Mouse (Mus musculus): ENCODE data around the gene Zdhhc13. TPM values are rescaled to one million over a fixed set of nuclear protein-coding genes. Genes with fewer than 3 reads are reported as not detected.
A peak's percentile ranks its signal among the peaks of the same experiment; 100 is the strongest.

Gene Zdhhc13
- polyA plus RNA-seq, 1 experiment from 2014 or later, result 37.9 TPM

DNA sequence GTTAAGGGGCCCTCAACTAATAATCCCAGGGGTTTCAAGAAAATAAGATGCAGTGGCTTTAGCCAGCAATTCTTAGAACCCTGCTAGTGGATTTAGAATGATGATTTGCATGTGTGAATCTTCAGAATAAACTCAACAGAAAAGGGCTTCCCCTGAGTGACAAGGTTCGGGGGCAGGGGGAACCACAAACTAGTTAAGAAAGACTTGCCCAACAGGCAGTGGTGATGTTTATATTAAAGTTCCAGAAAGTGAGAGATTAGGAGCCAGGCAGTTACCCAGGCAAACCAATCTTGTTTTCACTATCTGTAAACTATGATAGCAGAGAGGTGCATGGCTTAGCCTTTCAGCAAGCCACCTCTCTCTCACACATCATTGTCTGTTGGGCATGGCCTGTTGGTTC, 43.9 kb downstream of the Zdhhc13 start:
- Histone ChIP-seq H3K4me1 (replicated peaks) (peaks cover 16% of the 10 kb centered on the region), H3K4me2 (no peak overlapping the region), H3K27ac (replicated peaks) (no peak overlapping the region), H3K27me3 (peaks cover 48% of the 10 kb centered on the region), H3K9me3 (no peaks in the 10 kb centered on the region), H3K4me3 (no peak overlapping the region), H3K36me3 (peaks cover 6% of the 10 kb centered on the region), H3K9ac (no peak overlapping the region)
- no peak for ATAC-seq (ENCODE audit: low FRiP score, low read depth)
- WGBS, result 87% methylated on average over 1 of the region's 1 CpGs

DNA sequence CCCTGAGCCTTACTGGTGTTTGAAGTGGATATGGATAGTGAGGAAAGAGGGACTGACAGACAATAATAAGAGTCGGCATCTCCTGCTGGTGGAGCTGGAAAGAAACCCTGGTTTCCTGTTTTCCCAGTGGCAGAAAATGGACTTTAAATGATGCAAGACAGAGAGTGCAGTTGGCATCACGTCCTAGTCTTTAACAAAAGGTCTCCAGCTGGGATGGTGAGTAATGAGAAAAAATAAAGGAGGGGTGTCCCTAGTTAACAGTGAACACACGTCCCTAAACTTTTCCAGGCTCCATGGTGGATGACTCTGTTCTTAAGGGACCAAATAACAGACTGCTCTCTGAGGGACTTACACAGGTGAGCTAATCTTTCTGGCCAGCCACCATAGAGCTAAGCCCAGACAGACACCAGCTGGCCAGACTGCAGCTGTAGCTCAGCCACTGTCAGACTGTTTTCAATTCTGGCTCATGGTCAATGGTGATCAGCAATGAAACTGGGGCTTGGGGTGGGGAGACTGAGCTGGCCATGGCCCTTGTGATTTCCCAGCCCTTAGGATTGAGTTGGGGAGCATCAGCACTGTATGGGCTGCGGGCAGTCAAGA, 45.7 kb downstream of the Zdhhc13 start:
- Histone ChIP-seq H3K4me1 (replicated peaks) (peaks cover 16% of the 10 kb centered on the region), H3K9me3 (no peaks in the 10 kb centered on the region), H3K4me3 (no peak overlapping the region), H3K9ac (no peak overlapping the region), H3K36me3 (no peaks in the 10 kb centered on the region), H3K27ac (replicated peaks) (peak overlapping the region; percentile 40; the same call in 1 of the 2 replicates), H3K4me2 (no peak overlapping the region), H3K27me3 (peaks cover 64% of the 10 kb centered on the region)
- 30% methylated on average over 4 of the region's 4 CpGs for WGBS
- ATAC-seq (ENCODE audit: low FRiP score, low read depth), result peak; percentile 47; the same call in 1 of the 2 replicates

DNA sequence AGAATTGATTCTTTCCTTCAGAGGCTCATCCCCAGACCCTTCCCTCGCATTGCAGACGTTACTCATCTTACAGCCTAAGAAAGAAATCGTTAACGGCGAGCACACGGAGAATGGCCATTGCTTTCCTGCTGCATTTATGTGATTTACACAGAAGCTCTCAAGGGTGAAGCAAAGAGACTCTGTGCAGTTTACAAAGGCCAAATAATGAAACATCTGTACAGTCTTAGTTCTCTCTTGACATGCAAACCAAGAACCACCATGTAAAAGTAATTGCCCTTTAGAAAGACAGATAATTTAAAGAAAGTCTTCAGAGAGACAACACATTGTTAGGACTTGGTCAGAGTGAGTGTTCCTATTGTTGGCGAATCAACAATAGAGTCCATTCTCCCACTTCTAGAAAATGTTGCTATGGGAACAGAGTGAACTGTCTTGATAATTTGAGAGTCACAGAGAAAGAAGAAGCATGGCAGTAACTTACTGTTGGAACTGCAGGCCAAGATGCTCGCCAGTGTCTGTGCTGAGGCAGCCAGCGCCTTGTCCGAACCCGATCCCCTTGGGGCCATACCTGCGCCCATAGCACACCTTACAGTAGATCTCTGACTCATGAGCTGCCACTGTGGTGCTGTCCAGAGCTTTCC, 46.3 kb downstream of the Zdhhc13 start:
- Histone ChIP-seq H3K27me3 (peaks cover 71% of the 10 kb centered on the region), H3K9me3 (no peaks in the 10 kb centered on the region), H3K4me3 (no peak overlapping the region), H3K4me2 (no peak overlapping the region), H3K4me1 (replicated peaks) (peaks cover 16% of the 10 kb centered on the region), H3K27ac (replicated peaks) (peak overlapping the region; percentile 42; the same call in 1 of the 2 replicates), H3K9ac (no peak overlapping the region), H3K36me3 (no peaks in the 10 kb centered on the region)
- 20% methylated on average over 12 of the region's 12 CpGs for WGBS
- ATAC-seq (ENCODE audit: low FRiP score, low read depth), result peak; percentile 69

DNA sequence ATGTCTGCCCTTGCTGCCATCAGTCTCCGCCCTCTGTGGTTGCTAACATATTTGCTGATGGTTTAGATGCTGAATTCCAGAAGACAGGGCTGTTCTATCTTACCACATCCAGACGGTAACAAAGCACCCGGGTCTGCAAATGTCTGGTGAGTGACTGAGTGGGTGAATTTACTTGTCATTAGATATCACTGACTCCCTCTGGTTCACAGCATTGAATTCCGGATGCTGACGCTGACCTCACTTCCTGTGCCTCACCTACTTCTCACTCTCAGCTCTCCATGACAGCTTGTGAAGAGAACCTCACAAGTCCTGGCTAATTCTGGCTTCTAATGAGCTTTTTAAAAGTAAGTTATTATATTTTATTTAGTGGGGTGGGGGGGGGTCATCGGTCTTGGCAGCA, 48.1 kb downstream of the Zdhhc13 start:
- H3K27me3 ChIP-seq, result peaks cover 64% of the 10 kb centered on the region
- H3K4me2 ChIP-seq, result no peak overlapping the region
- peaks cover 16% of the 10 kb centered on the region for H3K4me1 ChIP-seq (replicated peaks)
- WGBS, result 80% methylated on average over 6 of the region's 6 CpGs
- no peaks in the 10 kb centered on the region for H3K9me3 ChIP-seq
- no peaks in the 10 kb centered on the region for H3K36me3 ChIP-seq
- no peak overlapping the region for H3K27ac ChIP-seq (replicated peaks)
- H3K4me3 ChIP-seq, result no peak overlapping the region
- H3K9ac ChIP-seq, result no peak overlapping the region
- ATAC-seq (ENCODE audit: low FRiP score, low read depth), result no peak

DNA sequence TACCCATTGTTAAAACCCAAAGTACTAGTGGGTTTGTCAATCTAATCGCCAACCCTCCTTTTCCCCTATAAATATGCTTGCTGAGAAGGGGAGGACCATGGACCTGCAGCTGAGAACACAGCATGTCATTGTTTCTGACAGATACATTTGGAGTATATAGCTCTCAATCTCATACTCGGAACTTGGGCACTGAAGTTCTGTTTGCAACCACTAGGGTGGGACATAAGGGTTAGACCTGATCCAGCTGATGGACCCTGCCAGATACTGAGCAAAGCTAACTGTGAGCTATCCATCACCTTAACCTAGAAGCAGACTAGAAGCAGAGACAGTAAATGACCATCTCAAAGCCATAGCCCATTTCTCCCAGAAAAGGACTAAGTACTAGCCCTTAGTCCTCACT, 49.6 kb downstream of the Zdhhc13 start:
- no peak overlapping the region for H3K4me3 ChIP-seq
- no peaks in the 10 kb centered on the region for H3K9me3 ChIP-seq
- H3K36me3 ChIP-seq, result no peaks in the 10 kb centered on the region
- H3K4me1 ChIP-seq (replicated peaks), result peaks cover 16% of the 10 kb centered on the region
- H3K27me3 ChIP-seq, result peaks cover 63% of the 10 kb centered on the region
- no peak overlapping the region for H3K27ac ChIP-seq (replicated peaks)
- no peak overlapping the region for H3K9ac ChIP-seq
- 65% methylated on average over 2 of the region's 2 CpGs for WGBS
- no peak for ATAC-seq (ENCODE audit: low FRiP score, low read depth)
- no peak overlapping the region for H3K4me2 ChIP-seq

DNA sequence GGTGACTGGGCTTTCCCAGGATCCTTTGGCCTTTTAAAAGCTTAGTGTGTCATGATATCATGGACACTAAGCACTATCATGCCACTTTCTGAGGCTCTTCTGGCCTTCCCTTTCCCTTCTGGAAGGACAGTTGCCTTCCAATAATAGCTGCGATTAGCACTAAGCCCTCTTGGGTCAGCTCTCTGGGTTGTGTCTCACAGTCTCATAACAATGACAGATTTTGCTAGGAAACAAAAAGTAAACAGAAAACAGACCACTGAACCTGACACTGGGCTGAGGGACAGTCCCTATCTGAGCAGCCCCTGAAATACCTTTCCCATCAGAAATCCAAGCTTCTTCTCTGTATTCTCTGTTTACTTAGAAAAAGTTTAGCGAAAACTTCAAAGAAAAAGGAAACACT, 51.7 kb downstream of the Zdhhc13 start:
- peaks cover under 1% of the 10 kb centered on the region for H3K4me1 ChIP-seq (replicated peaks)
- peaks cover 66% of the 10 kb centered on the region for H3K27me3 ChIP-seq
- H3K9ac ChIP-seq, result no peak overlapping the region
- no peaks in the 10 kb centered on the region for H3K36me3 ChIP-seq
- 83% methylated on average over 2 of the region's 2 CpGs for WGBS
- ATAC-seq (ENCODE audit: low FRiP score, low read depth), result no peak
- H3K4me3 ChIP-seq, result no peak overlapping the region
- H3K9me3 ChIP-seq, result no peaks in the 10 kb centered on the region
- H3K4me2 ChIP-seq, result no peak overlapping the region
- no peak overlapping the region for H3K27ac ChIP-seq (replicated peaks)

DNA sequence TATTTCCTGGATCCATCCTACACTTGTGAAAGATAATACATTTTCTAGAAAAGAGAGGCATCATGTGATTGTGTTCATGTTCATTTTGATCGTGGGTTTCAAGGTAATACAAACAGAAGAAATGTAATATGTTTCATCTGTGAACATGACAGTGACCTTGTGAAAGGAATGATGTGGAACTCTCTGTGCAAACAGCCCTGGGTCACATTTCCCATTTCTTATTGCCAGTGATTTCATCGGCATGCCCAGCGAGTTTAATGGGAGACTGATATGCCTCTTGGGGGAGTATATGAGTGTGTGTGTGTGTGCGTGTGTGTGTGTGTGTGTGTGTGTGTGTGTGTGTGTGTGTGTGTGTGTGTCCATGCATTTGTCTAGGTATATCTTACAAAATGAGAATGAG, 52.7 kb downstream of the Zdhhc13 start:
- H3K4me1 ChIP-seq (replicated peaks), result no peaks in the 10 kb centered on the region
- no peak overlapping the region for H3K4me3 ChIP-seq
- H3K27me3 ChIP-seq, result peaks cover 67% of the 10 kb centered on the region
- ATAC-seq (ENCODE audit: low FRiP score, low read depth), result no peak
- H3K9ac ChIP-seq, result no peak overlapping the region
- WGBS, result 59% methylated on average over 4 of the region's 4 CpGs
- H3K27ac ChIP-seq (replicated peaks), result no peak overlapping the region
- H3K4me2 ChIP-seq, result no peak overlapping the region
- no peaks in the 10 kb centered on the region for H3K9me3 ChIP-seq
- no peaks in the 10 kb centered on the region for H3K36me3 ChIP-seq

DNA sequence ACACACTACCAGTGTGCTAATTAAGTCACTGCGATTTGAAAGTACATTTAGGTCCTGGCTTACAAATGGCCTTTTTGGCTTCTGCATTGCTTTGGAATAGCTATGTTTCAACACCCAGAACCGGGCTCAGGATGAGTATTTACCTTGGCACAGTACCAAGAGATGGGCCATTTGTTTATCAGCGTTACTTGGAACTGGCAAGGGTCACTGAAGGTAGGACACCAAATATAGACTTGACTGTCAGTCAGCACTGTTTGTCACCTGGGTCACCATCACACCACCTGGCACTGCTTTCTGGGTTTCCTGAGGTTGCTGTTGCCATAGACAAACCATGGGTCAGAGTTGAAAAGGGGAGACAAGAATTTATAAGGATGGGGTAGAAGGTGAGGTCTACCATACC, 53.5 kb downstream of the Zdhhc13 start:
- ATAC-seq (ENCODE audit: low FRiP score, low read depth), result no peak
- Histone ChIP-seq H3K27me3 (peaks cover 60% of the 10 kb centered on the region), H3K27ac (replicated peaks) (no peak overlapping the region), H3K4me1 (replicated peaks) (no peaks in the 10 kb centered on the region), H3K4me3 (no peak overlapping the region), H3K9ac (no peak overlapping the region), H3K4me2 (no peak overlapping the region), H3K9me3 (no peaks in the 10 kb centered on the region), H3K36me3 (no peaks in the 10 kb centered on the region)
- 78% methylated on average over 3 of the region's 3 CpGs for WGBS

DNA sequence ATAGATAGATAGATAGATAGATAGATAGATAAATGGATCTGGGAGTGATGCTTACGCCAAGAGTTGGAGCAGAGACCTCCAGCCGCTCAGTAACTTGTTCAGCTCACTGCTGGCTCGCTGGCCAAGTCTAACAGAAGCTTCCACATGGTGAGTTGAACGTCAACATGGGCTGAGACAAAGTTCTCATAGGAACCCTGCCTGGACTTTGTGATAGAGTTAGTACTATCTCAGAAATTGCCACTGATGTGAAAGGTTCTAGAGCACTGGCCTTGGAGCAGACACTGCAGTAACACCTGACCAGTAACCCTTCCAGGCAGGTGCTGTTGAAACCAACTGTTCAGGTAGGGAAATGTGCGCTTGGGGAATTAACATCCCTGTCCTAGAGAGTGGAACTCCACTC, 54.7 kb downstream of the Zdhhc13 start:
- H3K9me3 ChIP-seq, result no peaks in the 10 kb centered on the region
- peaks cover 51% of the 10 kb centered on the region for H3K27me3 ChIP-seq
- ATAC-seq (ENCODE audit: low FRiP score, low read depth), result no peak
- no peak overlapping the region for H3K4me3 ChIP-seq
- no peaks in the 10 kb centered on the region for H3K4me1 ChIP-seq (replicated peaks)
- 92% methylated on average over 5 of the region's 5 CpGs for WGBS
- H3K4me2 ChIP-seq, result no peak overlapping the region
- H3K9ac ChIP-seq, result no peak overlapping the region
- no peak overlapping the region for H3K27ac ChIP-seq (replicated peaks)
- H3K36me3 ChIP-seq, result no peaks in the 10 kb centered on the region

DNA sequence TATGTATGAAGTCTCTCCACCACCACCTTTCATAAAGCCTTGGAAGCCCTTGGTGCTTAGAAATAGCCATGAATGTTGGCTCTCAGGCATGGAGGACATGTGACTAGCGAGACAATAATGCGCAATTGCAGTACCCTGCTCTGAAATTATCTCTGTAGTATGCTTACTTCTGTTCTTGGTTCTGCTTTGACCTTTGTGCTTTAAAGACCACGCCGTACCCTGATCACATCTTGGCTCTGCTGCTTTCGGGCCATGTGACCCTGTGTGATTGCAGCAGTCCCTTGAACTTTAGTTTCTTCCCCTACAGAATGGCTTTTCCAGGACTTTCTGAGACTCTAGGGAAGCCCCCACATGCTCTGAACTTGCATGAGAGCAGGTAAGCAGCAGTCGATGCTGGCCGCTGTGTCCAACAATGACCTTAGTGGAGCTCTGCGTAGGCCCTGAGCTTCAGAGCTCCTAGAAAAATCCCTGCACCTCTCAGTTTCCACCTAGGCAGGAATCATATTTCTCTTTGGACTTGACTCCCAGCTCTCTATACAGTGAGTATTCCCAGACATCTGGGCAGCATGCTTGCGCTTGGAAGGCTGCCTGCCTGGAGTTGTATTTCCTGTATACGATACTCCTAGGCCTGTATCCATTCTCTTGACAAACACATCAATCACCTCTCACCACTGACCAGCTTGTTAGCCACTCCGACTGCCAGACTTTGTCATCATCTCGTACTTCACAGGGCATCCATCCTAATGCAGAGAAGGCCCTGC, 56.6 kb downstream of the Zdhhc13 start:
- Histone ChIP-seq H3K9ac (no peak overlapping the region), H3K27me3 (peaks cover 33% of the 10 kb centered on the region), H3K27ac (replicated peaks) (no peak overlapping the region), H3K4me2 (no peak overlapping the region), H3K36me3 (no peaks in the 10 kb centered on the region), H3K4me3 (no peak overlapping the region), H3K9me3 (no peaks in the 10 kb centered on the region), H3K4me1 (replicated peaks) (no peaks in the 10 kb centered on the region)
- ATAC-seq (ENCODE audit: low FRiP score, low read depth), result no peak
- WGBS, result 88% methylated on average over 12 of the region's 12 CpGs

DNA sequence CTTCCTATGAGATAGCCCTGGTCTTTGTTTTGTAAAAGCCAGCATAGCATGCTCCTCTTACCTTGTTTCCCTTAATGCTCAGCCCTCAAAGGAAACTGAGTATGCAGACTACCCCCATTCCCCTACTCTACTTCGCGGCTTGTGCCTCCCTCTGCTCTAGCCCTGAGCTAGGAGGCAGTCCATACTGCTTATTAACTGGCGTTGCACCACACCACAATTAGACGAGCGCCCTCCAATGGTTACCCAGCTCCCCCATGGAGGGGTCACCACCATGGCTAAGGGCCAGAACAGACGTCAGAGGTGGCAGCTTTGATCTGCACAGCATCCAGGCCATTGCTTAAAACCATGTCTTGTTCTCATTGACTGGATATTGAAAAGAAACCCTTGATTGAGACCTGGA, 58.0 kb downstream of the Zdhhc13 start:
- peaks cover 26% of the 10 kb centered on the region for H3K27me3 ChIP-seq
- no peaks in the 10 kb centered on the region for H3K4me1 ChIP-seq (replicated peaks)
- no peaks in the 10 kb centered on the region for H3K36me3 ChIP-seq
- H3K27ac ChIP-seq (replicated peaks), result no peak overlapping the region
- H3K4me2 ChIP-seq, result no peak overlapping the region
- no peak for ATAC-seq (ENCODE audit: low FRiP score, low read depth)
- H3K9ac ChIP-seq, result no peak overlapping the region
- no peaks in the 10 kb centered on the region for H3K9me3 ChIP-seq
- no peak overlapping the region for H3K4me3 ChIP-seq
- 55% methylated on average over 6 of the region's 6 CpGs for WGBS

DNA sequence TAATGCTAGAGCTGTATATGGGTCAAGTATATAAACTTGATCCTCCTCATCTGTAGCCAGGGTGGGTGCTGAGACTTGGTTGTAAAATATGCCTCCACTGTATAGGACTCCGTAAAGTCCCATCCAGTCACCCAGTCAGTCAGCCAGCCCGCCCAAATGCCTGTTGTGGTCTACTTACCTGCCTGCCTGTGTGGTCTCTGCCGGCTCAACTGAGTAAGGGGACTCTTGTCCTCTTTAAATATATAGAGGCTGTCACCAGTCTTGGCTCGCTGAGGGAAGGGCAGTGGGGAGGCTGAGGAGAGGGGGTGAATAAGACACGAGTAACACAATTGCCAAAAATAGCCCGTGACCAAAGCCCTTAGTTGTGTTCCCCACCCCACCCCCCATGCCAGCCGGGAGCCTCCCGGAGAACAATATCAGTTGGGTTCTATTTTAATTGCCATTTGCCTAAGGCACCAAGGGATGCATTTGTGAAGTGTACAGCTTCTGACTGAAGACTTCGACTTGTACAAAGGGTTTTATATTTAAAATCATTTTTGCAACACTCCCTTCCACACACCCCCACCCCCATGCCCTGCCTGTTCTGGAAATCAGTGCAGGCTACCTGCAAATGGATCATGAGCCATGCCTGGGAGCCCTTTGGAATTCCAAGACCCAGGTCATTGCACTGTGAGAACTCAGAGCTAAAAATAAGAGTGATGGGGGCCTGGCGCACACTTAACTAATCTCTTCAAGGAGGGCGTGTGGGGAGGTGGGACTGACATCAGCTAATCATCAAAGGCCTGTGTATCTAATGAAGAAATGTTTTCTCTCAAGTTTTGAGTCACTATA, 59.2 kb downstream of the Zdhhc13 start, which contains the start of gene Csrp3:
Gene Csrp3, minus strand, starts transcription at position 214 of the 831 bp plus-strand sequence.
- H3K4me2 ChIP-seq, result no peak within 1 kb of the TSS
- H3K36me3 ChIP-seq, result no peaks in the 10 kb centered on the region
- H3K4me1 ChIP-seq (replicated peaks), result no peaks in the 10 kb centered on the region
- peaks cover 15% of the 10 kb centered on the region for H3K27me3 ChIP-seq
- ATAC-seq (ENCODE audit: low FRiP score, low read depth), result no peak
- H3K4me3 ChIP-seq, result no peak within 1 kb of the TSS
- 41% methylated on average over 11 of the region's 11 CpGs for WGBS
- no peak within 1 kb of the TSS for H3K9ac ChIP-seq
- H3K27ac ChIP-seq (replicated peaks), result no peak within 1 kb of the TSS
- no peaks in the 10 kb centered on the region for H3K9me3 ChIP-seq
